Mouse (Mus musculus) stomach, postnatal 0 days (tissue): Measurements from ENCODE around the gene Hjurp.

Source experiments
- CTCF ChIP-seq: IDR thresholded peaks from 2 replicates; pipeline ENCODE4 v1.5.1; 2016; ENCODE audit warnings: antibody characterized with exemption, low read depth, mild to moderate bottlenecking, moderate library complexity
- EP300 ChIP-seq: optimal IDR thresholded peaks from 2 replicates; pipeline ENCODE3; 2016; ENCODE audit warnings: antibody characterized with exemption

GRCm38 (mm10) chr1:88234248-88234610 lies 43.2 kb downstream of the Hjurp start:
- no peak for TF ChIP-seq CTCF
- no peak for TF ChIP-seq EP300
